Mouse (Mus musculus): ENCODE measurements around the gene Acap1.

GRCm38 (mm10) chr11:69880853-69881603, 14.3 kb downstream of the Acap1 start, which contains the start of gene Kctd11:
- TF ChIP-seq CTCF (IDR thresholded peaks at IDR 0.05; ENCODE audit: low read depth) (peak; percentile 65), EP300 (optimal IDR thresholded peaks at IDR 0.05) (peak; percentile 94)

Data from stomach, postnatal 0 days (tissue).